Mouse (Mus musculus) bone marrow, adult 2 months (tissue): ENCODE data around the gene Hhipl2. TPM values are rescaled to one million over a fixed set of nuclear protein-coding genes. Genes with fewer than 3 reads are reported as not detected.
"Not testable (repeated sequence)": the region's sequence is repeated elsewhere in the genome, so short reads cannot be mapped to it uniquely, and the experiment has no call there.

ENCODE experiments used
- H3K27ac ChIP-seq: fragments of 200-500 bp; 2 replicates; pipeline ENCODE4 v1.5.1; 2012; ENCODE audit warnings: low read depth, mild to moderate bottlenecking, control low read depth, inconsistent platforms, low read length; ENCODE audit not compliant: control insufficient read depth, poor library complexity, insufficient read depth
- H3K4me1 ChIP-seq: fragments of 200-500 bp; 2 replicates; pipeline ENCODE4 v1.6.1; 2011; ENCODE audit warnings: low read length; ENCODE audit not compliant: control insufficient read depth, insufficient read depth
- H3K4me3 ChIP-seq: fragments of 200-500 bp; replicated peaks from 2 replicates; pipeline ENCODE3; 2011; ENCODE audit warnings: mild to moderate bottlenecking, low read depth, low read length, control low read depth; ENCODE audit not compliant: control insufficient read depth
- CTCF ChIP-seq: fragments of 200-500 bp; IDR thresholded peaks from 2 replicates; pipeline ENCODE4 v1.5.1; 2011; ENCODE audit warnings: low read length, control low read depth; ENCODE audit not compliant: control insufficient read depth, insufficient read depth
- POLR2A ChIP-seq: fragments of 200-500 bp; IDR thresholded peaks from 2 replicates; pipeline ENCODE4 v1.6.1; 2011; ENCODE audit warnings: low read depth, mild to moderate bottlenecking, control low read depth, low read length, borderline replicate concordance; ENCODE audit not compliant: control insufficient read depth
- WGBS: fragments of 180-500 bp; shearing (Covaris S2); methylation state at CpG from one replicate; pipeline ENCODE4 v1.1.7; 2018; 5-methylcytosine and 5-hydroxymethylcytosine counted together
- polyA plus RNA-seq: library from polyadenylated mRNA; stranded (reverse); fragments of >200 nt; gene quantifications from 2 replicates; pipeline ENCODE4 v1.2.4, GENCODE M21; 2011; ENCODE audit warnings: low replicate concordance; ENCODE audit not compliant: missing spikeins, insufficient read depth, insufficient read length

The Hhipl2 gene
- polyA plus RNA-seq, 1 experiment: 0.65 TPM

DNA sequence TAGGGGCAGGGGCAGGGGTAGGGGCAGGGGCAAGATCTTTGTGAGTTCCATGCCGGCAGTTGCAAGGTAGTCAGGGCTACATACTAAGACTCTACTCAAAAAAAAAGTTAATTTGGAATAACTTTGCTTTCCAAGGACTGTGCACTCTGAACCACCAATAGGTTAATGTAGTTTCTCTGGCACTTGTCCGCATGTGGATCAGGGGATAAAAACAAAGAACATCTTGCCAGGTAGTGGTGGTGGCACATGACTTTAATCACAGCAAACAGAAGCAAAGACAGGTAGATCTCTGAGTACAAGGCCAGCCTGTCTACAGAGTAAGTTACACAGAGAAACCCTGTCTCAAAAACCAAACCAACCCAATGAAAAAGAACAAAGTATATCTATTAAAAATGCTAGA, 35.4 kb upstream of the Hhipl2 start:
- 75% methylated on average over 2 of the region's 2 CpGs for WGBS
- Histone ChIP-seq H3K4me1 (no peaks in the 10 kb centered on the region), H3K27ac (no peak overlapping the region), H3K4me3 (no peak overlapping the region)
- TF ChIP-seq POLR2A (no peak), CTCF (no peak)

DNA sequence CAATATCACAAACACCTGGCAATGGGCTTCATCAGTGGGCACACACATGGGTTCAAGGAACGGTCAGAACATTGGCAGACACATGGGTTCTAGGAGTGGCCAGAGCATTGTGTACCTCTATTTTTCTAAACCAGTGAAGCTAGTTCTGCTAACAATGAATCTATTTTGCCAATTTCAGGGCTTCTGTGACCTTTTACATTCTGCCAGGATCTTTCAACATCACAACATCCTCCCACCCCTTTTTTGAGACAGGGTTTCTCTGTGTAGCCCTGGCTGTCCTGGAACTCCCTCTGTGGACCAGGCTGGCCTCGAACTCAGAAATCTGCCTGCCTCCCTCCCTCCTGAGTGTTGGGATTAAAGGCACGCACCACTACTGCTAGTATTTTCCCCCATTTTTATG, 30.6 kb upstream of the Hhipl2 start:
- H3K4me1 ChIP-seq, H3K4me3 ChIP-seq, H3K27ac ChIP-seq: not testable (repeated sequence)
- WGBS: 86% methylated on average over 3 of the region's 3 CpGs

DNA sequence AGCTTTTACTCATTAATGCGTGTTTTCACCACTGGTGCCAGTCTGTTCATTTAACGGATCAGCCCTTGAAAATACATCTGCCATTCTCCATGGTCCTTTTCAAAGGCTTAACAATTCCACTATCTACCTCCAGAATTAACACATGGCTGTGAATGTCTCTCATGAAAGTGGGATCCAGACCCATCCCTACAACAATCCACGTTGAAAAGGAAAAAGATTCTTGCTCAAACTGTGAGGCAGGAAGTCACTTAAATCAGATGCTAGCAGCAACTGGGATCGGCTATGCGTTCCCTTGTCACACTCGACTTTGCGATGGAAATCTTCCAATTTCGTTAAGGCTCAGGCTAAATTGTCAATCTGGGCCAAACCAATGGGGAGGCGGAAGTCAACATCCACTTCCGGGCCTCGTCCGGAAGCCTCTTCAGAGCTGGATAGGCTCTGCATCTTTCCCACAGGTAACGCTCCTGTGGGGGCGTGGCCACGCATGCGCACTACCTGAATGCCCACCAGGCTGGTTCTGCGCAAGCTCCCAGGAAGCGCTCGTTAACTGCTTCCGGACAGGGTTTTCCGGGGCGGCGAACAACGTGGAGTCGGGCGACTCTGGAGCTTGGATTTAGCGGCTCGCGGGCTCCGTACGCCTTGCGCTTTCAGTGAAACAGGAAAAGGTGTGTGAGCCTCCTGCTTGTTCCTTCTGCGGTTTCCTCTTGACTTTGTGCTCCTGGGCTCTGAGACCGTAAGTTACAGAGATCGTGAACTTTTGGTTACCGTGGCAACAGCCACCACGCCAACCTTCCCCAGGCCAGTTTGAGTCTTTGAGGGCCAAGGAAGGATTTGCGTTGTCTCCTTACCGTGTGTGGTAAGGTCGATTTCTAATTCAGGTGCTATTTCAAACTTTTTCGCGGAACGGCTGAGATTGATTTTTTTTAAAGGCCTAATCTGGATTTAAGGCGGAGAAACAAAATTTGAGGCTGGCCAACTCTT, 29.3 kb upstream of the Hhipl2 start, which contains the start of gene Taf1a:
Gene Taf1a, plus strand, starts transcription at position 556 of the 981 bp plus-strand sequence.
- 5% methylated on average over 44 of the region's 44 CpGs for WGBS
- Histone ChIP-seq H3K27ac (0 out of 2 replicates have a peak within 1 kb of the TSS, but pooled peaks have one; percentile 1), H3K4me3 (peak within 1 kb of the TSS; percentile 78), H3K4me1 (no peaks in the 10 kb centered on the region; the same call in 1 of the 2 replicates)
- peak; percentile 28; the same call in 1 of the 2 replicates for TF ChIP-seq POLR2A
- no peak for TF ChIP-seq CTCF

DNA sequence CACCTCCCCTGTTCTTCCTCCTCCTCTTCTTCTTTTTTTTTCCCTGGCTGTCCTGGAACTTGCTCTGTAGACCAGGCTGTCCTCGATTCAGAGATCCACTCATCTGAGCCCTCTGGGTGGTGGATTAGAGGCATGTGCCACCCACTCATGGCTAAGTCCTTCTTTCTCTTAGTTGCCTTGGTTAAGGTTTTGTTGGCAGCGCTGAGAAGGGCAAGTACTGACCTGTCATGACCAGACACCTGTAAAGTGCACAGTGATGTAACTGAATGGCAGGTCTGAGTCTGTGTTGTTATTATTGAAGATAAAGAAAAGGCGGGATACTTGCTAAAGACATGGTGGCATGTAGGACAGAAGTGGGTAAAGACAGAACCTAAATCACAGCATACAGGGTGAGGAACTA, 14.6 kb upstream of the Hhipl2 start:
- WGBS: 87% methylated on average over 3 of the region's 3 CpGs
- Histone ChIP-seq H3K4me1 (no peaks in the 10 kb centered on the region), H3K4me3 (no peak overlapping the region), H3K27ac (no peak overlapping the region)
- TF ChIP-seq POLR2A (no peak), CTCF (no peak)

DNA sequence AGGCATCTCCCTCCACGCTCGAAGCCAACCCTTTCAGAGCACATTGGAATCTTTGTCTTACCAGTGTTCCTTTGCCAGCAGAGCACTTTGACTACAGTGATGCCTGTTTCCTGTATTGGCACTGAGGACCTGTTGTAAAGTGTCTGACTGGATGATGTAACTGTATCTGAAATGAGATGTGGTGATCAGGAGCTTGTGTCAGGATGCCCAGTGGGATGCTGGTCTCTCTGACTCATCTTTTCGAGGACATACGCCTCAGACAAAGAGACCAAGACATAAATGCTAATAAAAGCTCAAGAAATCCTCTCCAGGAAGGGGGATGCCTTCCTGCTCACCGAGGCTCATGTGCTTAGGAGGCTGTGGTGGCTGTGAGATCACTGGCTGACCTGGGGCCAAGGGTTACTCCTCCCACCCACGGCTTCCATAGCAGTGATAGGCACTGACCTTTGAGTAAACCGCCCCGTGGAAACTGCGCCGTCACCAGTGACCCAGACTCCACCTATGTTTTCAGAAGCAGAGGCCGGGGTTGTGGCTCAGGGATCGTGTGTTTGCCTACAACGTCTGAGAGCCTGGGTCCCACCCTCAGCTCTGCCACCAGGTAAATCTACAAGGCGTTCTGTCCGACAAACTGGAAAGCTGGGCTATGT, 3.8 kb upstream of the Hhipl2 start:
- no peak overlapping the region for H3K4me3 ChIP-seq
- WGBS: 79% methylated on average over 15 of the region's 15 CpGs
- no peak for TF ChIP-seq CTCF
- no peak for TF ChIP-seq POLR2A
- H3K27ac ChIP-seq: no peak overlapping the region
- H3K4me1 ChIP-seq: no peaks in the 10 kb centered on the region

DNA sequence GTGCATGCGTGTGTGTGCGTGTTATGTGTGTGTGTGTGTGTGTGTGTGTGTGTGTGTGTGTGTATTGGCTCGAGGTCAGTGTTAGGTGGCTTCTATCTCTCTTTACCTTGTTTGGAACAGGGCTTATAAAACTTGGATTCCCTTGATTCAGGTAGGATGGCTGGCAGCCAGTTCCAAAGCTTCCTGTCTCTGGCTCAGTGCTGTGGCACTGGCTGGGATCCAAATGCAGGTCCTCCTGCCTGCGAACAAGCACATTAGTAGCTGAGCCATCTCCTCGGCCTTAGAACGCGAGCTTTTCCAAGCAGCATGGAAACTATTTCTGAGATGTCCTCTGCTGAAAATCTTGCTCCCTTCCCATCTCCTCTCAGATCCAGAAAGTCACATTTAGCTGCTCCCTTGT, 1.7 kb downstream of the Hhipl2 start:
- Histone ChIP-seq H3K4me1 (no peaks in the 10 kb centered on the region; the same call in 1 of the 2 replicates), H3K4me3 (no peak overlapping the region), H3K27ac (no peak overlapping the region)
- TF ChIP-seq POLR2A: no peak
- no peak for TF ChIP-seq CTCF
- 75% methylated on average over 7 of the region's 7 CpGs for WGBS

DNA sequence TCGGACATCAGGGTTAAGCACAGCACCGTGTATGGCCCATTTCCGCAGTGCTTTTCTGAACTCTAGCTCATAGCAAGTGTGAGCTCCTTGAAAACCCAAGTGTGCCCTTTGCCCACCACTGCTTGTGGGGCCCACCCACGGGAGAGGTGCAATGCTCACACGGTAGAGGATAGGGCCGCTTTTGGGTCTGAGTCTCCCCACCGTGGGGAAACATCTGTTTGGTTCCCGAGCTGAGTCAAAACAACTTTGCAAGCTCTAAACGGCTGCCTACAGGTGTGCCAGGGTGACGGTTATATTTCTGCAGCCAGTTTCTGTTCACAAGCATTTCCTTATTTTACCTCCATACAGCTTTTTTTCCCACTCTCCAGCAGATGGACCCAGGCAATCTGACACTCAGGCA, 2.3 kb downstream of the Hhipl2 start:
- WGBS: 66% methylated on average over 10 of the region's 10 CpGs
- Histone ChIP-seq H3K27ac (no peak overlapping the region), H3K4me3 (no peak overlapping the region), H3K4me1 (no peaks in the 10 kb centered on the region; the same call in 1 of the 2 replicates)
- TF ChIP-seq POLR2A (no peak), CTCF (no peak)

DNA sequence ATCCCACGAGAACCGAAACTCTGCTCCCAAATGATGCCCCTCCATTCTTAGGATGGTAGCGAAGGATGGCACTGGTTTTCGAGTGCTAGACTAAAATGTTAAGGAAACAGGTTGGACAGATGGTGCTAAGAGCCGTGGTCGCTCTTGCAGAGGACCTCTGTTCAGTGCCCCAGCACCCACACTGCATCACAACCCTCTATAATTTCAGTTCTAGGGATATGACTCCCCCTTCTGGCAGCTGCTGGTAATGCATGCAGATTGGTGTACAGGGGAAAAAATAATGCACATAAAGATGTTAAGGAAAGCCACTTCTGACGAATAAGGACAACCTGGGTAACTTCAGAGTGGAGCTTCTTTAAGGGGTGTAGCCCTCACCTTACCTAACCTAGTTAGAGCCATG, 6.1 kb downstream of the Hhipl2 start:
- no peak overlapping the region for H3K4me3 ChIP-seq
- no peaks in the 10 kb centered on the region; the same call in 1 of the 2 replicates for H3K4me1 ChIP-seq
- no peak overlapping the region for H3K27ac ChIP-seq
- no peak for TF ChIP-seq CTCF
- no peak for TF ChIP-seq POLR2A
- 89% methylated on average over 7 of the region's 7 CpGs for WGBS
